Mouse (Mus musculus) CD4-positive, CD25-positive, alpha-beta regulatory T cell, adult 2 months (primary cell): Measurements from ENCODE around the gene Depdc5.
"Not testable (repeated sequence)": the region's sequence is repeated elsewhere in the genome, so short reads cannot be mapped to it uniquely, and the experiment has no call there.

Experiments used
- DNase-seq: peaks from one replicate; pipeline ENCODE4 v3.0.0-alpha.2; 2012; ENCODE audit warnings: low read depth, low spot score

Depdc5 gene

GRCm38 (mm10) chr5:33030425-33031175 lies 167.1 kb downstream of the Depdc5 start:
- DNase-seq, result no peak

GRCm38 (mm10) chr5:33032036-33032773 lies 168.7 kb downstream of the Depdc5 start:
- no peak for DNase-seq

GRCm38 (mm10) chr5:33033121-33033520 lies 169.6 kb downstream of the Depdc5 start:
- DNase-seq, result peak; percentile 91

GRCm38 (mm10) chr5:33033633-33034032 lies 170.1 kb downstream of the Depdc5 start:
- DNase-seq, result peak; percentile 20

- DNase-seq, result peak; percentile 67
These were observed 170.6 kb downstream of the Depdc5 start for GRCm38 (mm10) chr5:33034100-33034499.

- no peak for DNase-seq
These were observed 171.4 kb downstream of the Depdc5 start for GRCm38 (mm10) chr5:33034916-33035315.

- DNase-seq, result no peak
These were observed 175.4 kb downstream of the Depdc5 start for GRCm38 (mm10) chr5:33038656-33039509.

- peak; percentile 90 for DNase-seq
These were observed 176.0 kb downstream of the Depdc5 start for GRCm38 (mm10) chr5:33039510-33039911.

- not testable (repeated sequence) for DNase-seq
These were observed 177.2 kb downstream of the Depdc5 start for GRCm38 (mm10) chr5:33040735-33041134.

- DNase-seq, result peak; percentile 79
These were observed 179.9 kb downstream of the Depdc5 start for GRCm38 (mm10) chr5:33043397-33043796.
